Mouse (Mus musculus) liver, adult 2 months (tissue): ENCODE results near the gene Mien1.

ENCODE experiments used
- CTCF ChIP-seq: fragments of 200-500 bp; IDR thresholded peaks from 2 replicates; pipeline ENCODE4 v1.5.1; 2011; ENCODE audit warnings: low read depth, low read length, control low read depth
- POLR2A ChIP-seq: fragments of 200-500 bp; IDR thresholded peaks from 2 replicates; pipeline ENCODE4 v1.6.1; 2011; ENCODE audit warnings: low read length, control low read depth; ENCODE audit not compliant: insufficient read depth; ENCODE audit errors: extremely low read depth

GRCm38 (mm10) chr11:98487526-98488040 is 48.8 kb upstream of the Mien1 start:
- TF ChIP-seq POLR2A (no peak), CTCF (no peak)
